Mouse (Mus musculus): Measurements from ENCODE around the gene Ublcp1.
"Not testable (repeated sequence)": the region's sequence is repeated elsewhere in the genome, so short reads cannot be mapped to it uniquely, and the experiment has no call there.

The Ublcp1 gene

DNA sequence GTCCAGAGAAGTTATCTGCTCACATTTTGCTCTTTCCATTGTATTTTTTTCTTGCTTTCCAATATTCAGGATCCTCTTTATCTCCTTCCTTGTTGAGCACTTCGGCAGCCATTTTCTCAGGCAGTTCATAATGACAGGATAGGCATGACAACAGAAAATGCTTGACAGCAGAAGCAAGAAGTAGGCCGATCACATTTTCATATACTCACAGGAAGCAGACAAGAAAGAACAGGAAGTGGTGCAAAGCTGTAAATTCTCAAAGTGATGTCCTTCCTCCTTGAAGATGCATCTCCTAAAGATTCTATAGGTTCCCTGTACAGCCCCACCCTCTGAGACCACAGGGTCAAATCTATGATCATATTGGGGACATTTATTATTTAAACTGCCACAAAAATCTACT, 6.1 kb upstream of the Ublcp1 start:
- Histone ChIP-seq H3K36me3 (ENCODE audit: insufficient read depth, low read length) (no peaks in the 10 kb centered on the region), H3K4me1 (replicated peaks; ENCODE audit: low read depth, low read length) (peaks cover 7% of the 10 kb centered on the region), H3K4me3 (replicated peaks; ENCODE audit: low read length) (no peak overlapping the region), H3K27me3 (ENCODE audit: insufficient read depth, low read length) (0 out of 2 replicates have a peak, but pooled peaks cover 4% of the 10 kb centered on the region), H3K9me3 (ENCODE audit: low read length) (no peaks in the 10 kb centered on the region)
- TF ChIP-seq CTCF (conservative IDR thresholded peaks at IDR 0.05; ENCODE audit: low read length) (no peak), NANOG (IDR thresholded peaks at IDR 0.05; ENCODE audit: borderline replicate concordance, low read length) (no peak), POU5F1 (IDR thresholded peaks at IDR 0.05; ENCODE audit: borderline replicate concordance, low read length) (no peak)

DNA sequence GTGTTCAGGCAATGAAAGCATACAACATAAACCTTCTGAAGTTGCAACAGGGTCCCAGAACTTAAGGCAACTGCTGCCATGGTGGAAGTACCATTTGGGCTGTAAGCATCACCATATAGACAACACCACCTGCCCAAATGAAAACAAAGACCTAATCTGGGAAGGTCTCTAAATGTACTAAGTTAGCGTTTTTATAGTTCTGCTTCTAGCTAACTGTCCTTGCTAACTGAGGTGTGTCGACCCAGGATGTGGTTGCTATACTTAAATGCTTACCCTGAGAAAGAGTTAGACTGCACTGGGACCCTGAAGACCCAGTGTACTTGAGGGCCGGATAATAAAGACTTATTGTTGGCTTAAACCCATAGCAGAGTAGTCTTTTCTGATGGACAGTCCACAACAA, 5.2 kb upstream of the Ublcp1 start:
- Histone ChIP-seq H3K9me3 (ENCODE audit: low read length) (no peaks in the 10 kb centered on the region), H3K27me3 (ENCODE audit: insufficient read depth, low read length) (0 out of 2 replicates have a peak, but pooled peaks cover 4% of the 10 kb centered on the region), H3K36me3 (ENCODE audit: insufficient read depth, low read length) (no peaks in the 10 kb centered on the region), H3K4me3 (replicated peaks; ENCODE audit: low read length) (no peak overlapping the region), H3K4me1 (replicated peaks; ENCODE audit: low read depth, low read length) (peaks cover 13% of the 10 kb centered on the region)
- TF ChIP-seq POU5F1 (IDR thresholded peaks at IDR 0.05; ENCODE audit: borderline replicate concordance, low read length) (no peak), CTCF (conservative IDR thresholded peaks at IDR 0.05; ENCODE audit: low read length) (no peak), NANOG (IDR thresholded peaks at IDR 0.05; ENCODE audit: borderline replicate concordance, low read length) (no peak)

GRCm38 (mm10) chr11:44471337-44471995, 1.2 kb upstream of the Ublcp1 start:
- peak overlapping the region; percentile 91 for H3K4me3 ChIP-seq (replicated peaks; ENCODE audit: low read length)
- H3K9me3 ChIP-seq (ENCODE audit: low read length): no peaks in the 10 kb centered on the region
- TF ChIP-seq CTCF (conservative IDR thresholded peaks at IDR 0.05; ENCODE audit: low read length): no peak
- no peak for TF ChIP-seq NANOG (IDR thresholded peaks at IDR 0.05; ENCODE audit: borderline replicate concordance, low read length)
- TF ChIP-seq POU5F1 (IDR thresholded peaks at IDR 0.05; ENCODE audit: borderline replicate concordance, low read length): no peak
- 0 out of 2 replicates have a peak, but pooled peaks cover 3% of the 10 kb centered on the region for H3K36me3 ChIP-seq (ENCODE audit: insufficient read depth, low read length)
- no peaks in the 10 kb centered on the region for H3K27me3 ChIP-seq (ENCODE audit: insufficient read depth, low read length)
- peaks cover 24% of the 10 kb centered on the region for H3K4me1 ChIP-seq (replicated peaks; ENCODE audit: low read depth, low read length)

DNA sequence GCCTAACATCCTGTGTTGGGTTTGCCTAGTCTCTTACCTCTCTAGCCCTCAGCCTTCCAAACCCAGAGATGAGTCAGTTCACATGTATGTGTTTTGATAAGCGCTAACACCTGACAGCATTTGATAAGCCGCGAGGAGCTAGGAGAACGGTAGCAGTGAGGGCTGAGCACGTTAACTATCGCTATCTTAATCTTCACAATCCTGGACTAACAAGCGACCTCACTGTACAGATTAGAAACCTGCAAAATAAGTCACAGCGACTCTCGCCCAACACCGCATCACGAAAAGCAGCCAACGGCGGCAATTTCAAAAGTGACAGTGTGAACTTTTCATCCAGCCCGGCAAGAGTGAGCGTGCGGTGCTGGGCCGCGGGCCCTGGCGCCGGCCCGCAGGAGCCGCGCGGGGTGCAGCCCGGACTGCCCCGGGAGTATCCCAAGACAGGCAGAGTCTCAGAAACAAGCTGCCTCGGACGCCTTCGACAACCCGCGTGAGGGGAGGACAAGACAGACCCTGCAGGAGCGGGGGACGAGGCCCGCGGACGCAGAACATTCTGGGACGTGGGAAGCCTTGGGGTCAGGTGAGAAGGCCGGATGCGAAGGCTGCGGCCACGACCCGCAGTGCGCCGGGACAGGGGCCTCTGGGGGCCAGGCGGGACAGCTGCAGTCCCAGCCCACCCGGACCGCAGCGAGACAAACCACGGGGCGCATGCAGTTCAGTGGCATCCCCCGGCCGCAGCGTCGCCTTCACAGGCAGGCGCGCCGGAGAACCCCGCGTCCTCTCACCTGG, 459 bp downstream of the Ublcp1 start:
- Histone ChIP-seq H3K27me3 (ENCODE audit: insufficient read depth, low read length) (no peaks in the 10 kb centered on the region), H3K4me1 (replicated peaks; ENCODE audit: low read depth, low read length) (peaks cover 24% of the 10 kb centered on the region), H3K9me3 (ENCODE audit: low read length) (no peaks in the 10 kb centered on the region), H3K36me3 (ENCODE audit: insufficient read depth, low read length) (peaks cover 15% of the 10 kb centered on the region), H3K4me3 (replicated peaks; ENCODE audit: low read length) (peak overlapping the region; percentile 91)
- TF ChIP-seq NANOG (IDR thresholded peaks at IDR 0.05; ENCODE audit: borderline replicate concordance, low read length): no peak
- no peak for TF ChIP-seq CTCF (conservative IDR thresholded peaks at IDR 0.05; ENCODE audit: low read length)
- no peak for TF ChIP-seq POU5F1 (IDR thresholded peaks at IDR 0.05; ENCODE audit: borderline replicate concordance, low read length)

DNA sequence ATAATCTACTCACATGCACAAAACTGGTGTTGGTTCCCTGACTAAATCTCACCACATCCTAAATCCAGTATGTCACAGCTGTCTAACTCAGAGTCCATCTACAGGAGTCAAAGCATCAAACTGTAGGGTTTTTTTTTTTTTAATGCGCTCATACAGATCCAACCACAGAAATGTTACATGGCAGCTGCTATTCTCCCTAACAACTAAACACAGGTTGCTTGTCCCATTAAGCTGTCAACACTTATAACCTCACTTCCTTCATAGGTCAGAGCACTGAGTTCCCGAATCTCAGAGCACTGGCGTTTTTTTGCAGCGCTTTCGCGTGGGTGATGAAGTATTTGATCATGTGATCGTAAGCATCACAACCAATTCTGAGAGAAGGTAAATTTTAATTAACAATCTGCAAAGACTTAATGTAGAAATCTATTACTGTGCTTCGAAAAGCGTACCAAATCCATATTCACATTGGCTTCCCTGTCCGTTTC, 1.9 kb downstream of the Ublcp1 start:
- Histone ChIP-seq H3K27me3 (ENCODE audit: insufficient read depth, low read length) (no peaks in the 10 kb centered on the region), H3K4me1 (replicated peaks; ENCODE audit: low read depth, low read length) (peaks cover 24% of the 10 kb centered on the region), H3K4me3 (replicated peaks; ENCODE audit: low read length) (no peak overlapping the region), H3K9me3 (ENCODE audit: low read length) (no peaks in the 10 kb centered on the region), H3K36me3 (ENCODE audit: insufficient read depth, low read length) (peaks cover 26% of the 10 kb centered on the region)
- TF ChIP-seq CTCF (conservative IDR thresholded peaks at IDR 0.05; ENCODE audit: low read length): no peak
- no peak for TF ChIP-seq POU5F1 (IDR thresholded peaks at IDR 0.05; ENCODE audit: borderline replicate concordance, low read length)
- no peak for TF ChIP-seq NANOG (IDR thresholded peaks at IDR 0.05; ENCODE audit: borderline replicate concordance, low read length)

GRCm38 (mm10) chr11:44466949-44467442, 3.3 kb downstream of the Ublcp1 start:
- peaks cover 23% of the 10 kb centered on the region for H3K4me1 ChIP-seq (replicated peaks; ENCODE audit: low read depth, low read length)
- no peaks in the 10 kb centered on the region for H3K27me3 ChIP-seq (ENCODE audit: insufficient read depth, low read length)
- TF ChIP-seq NANOG (IDR thresholded peaks at IDR 0.05; ENCODE audit: borderline replicate concordance, low read length) (no peak), POU5F1 (IDR thresholded peaks at IDR 0.05; ENCODE audit: borderline replicate concordance, low read length) (no peak), CTCF (conservative IDR thresholded peaks at IDR 0.05; ENCODE audit: low read length) (no peak)
- no peak overlapping the region for H3K4me3 ChIP-seq (replicated peaks; ENCODE audit: low read length)
- H3K36me3 ChIP-seq (ENCODE audit: insufficient read depth, low read length): peaks cover 26% of the 10 kb centered on the region
- H3K9me3 ChIP-seq (ENCODE audit: low read length): no peaks in the 10 kb centered on the region

- no peaks in the 10 kb centered on the region for H3K27me3 ChIP-seq (ENCODE audit: insufficient read depth, low read length)
- TF ChIP-seq POU5F1 (IDR thresholded peaks at IDR 0.05; ENCODE audit: borderline replicate concordance, low read length): no peak
- TF ChIP-seq CTCF (conservative IDR thresholded peaks at IDR 0.05; ENCODE audit: low read length): no peak
- no peak for TF ChIP-seq NANOG (IDR thresholded peaks at IDR 0.05; ENCODE audit: borderline replicate concordance, low read length)
- H3K4me1 ChIP-seq (replicated peaks; ENCODE audit: low read depth, low read length): no peaks in the 10 kb centered on the region
- peaks cover 68% of the 10 kb centered on the region for H3K36me3 ChIP-seq (ENCODE audit: insufficient read depth, low read length)
- no peak overlapping the region for H3K4me3 ChIP-seq (replicated peaks; ENCODE audit: low read length)
- no peaks in the 10 kb centered on the region for H3K9me3 ChIP-seq (ENCODE audit: low read length)
Measured at GRCm38 (mm10) chr11:44461493-44461892, 8.8 kb downstream of the Ublcp1 start.

- no peaks in the 10 kb centered on the region for H3K27me3 ChIP-seq (ENCODE audit: insufficient read depth, low read length)
- no peaks in the 10 kb centered on the region for H3K9me3 ChIP-seq (ENCODE audit: low read length)
- H3K36me3 ChIP-seq (ENCODE audit: insufficient read depth, low read length): peaks cover 37% of the 10 kb centered on the region
- H3K4me1 ChIP-seq (replicated peaks; ENCODE audit: low read depth, low read length): no peaks in the 10 kb centered on the region
- no peak overlapping the region for H3K4me3 ChIP-seq (replicated peaks; ENCODE audit: low read length)
- TF ChIP-seq CTCF (conservative IDR thresholded peaks at IDR 0.05; ENCODE audit: low read length): peak; percentile 79
- TF ChIP-seq POU5F1 (IDR thresholded peaks at IDR 0.05; ENCODE audit: borderline replicate concordance, low read length): no peak
- TF ChIP-seq NANOG (IDR thresholded peaks at IDR 0.05; ENCODE audit: borderline replicate concordance, low read length): no peak
Measured at GRCm38 (mm10) chr11:44453423-44453822, 16.9 kb downstream of the Ublcp1 start.

DNA sequence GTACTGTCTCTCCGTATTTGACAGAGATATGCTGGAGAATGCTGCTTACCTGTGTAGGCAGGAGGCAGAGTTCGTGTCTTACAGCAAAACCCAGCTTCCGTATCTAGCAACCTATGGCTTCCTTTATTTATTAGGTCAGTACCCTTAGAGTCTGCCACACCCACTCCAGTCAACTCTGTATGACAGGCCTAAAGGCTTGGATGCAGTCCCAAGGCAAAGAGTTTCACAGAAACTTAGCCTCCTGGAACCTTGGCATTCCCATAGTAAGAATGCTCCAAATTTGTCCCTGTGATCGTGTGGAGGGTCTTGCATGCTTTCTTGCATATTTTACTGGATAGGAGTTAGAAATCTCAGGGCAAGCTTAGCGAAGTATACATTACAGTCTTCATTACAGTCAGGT, 18.3 kb downstream of the Ublcp1 start:
- peaks cover 24% of the 10 kb centered on the region for H3K36me3 ChIP-seq (ENCODE audit: insufficient read depth, low read length)
- H3K27me3 ChIP-seq (ENCODE audit: insufficient read depth, low read length); H3K4me1 ChIP-seq (replicated peaks; ENCODE audit: low read depth, low read length); H3K4me3 ChIP-seq (replicated peaks; ENCODE audit: low read length); H3K9me3 ChIP-seq (ENCODE audit: low read length): not testable (repeated sequence)

Measured in E14TG2a.4 (cell line).